Mouse (Mus musculus): ENCODE data around the gene Zfp593. TPM values are rescaled to one million over a fixed set of nuclear protein-coding genes. Genes with fewer than 3 reads are reported as not detected.

The Zfp593 gene
- polyA plus RNA-seq (2017; shearing (Covaris generic)): 10 to 100 TPM; 18.4 to 25.6 TPM

GRCm38 (mm10) chr4:134245148-134245843 lies at the start of gene Zfp593:
Zfp593 (minus strand) TSS chr4:134245592.

GRCm38 (mm10) chr4:134287575-134288025 lies 42.2 kb upstream of the Zfp593 start, which contains the start of gene Pdik1l:
Pdik1l (minus strand) TSS chr4:134287895.

GRCm38 (mm10) chr4:134253722-134254324 lies 8.4 kb upstream of the Zfp593 start, which contains the start of gene Grrp1:
Grrp1 (minus strand) TSS chr4:134254106.

GRCm38 (mm10) chr4:134246719-134247258 lies 1.4 kb upstream of the Zfp593 start, which contains the start of gene Gm30191:
Gm30191 (plus strand) TSS chr4:134246935.

GRCm38 (mm10) chr4:134243516-134244250 lies 1.7 kb downstream of the Zfp593 start, which contains the start of gene E130218I03Rik:
E130218I03Rik (plus strand) TSS chr4:134243662.

GRCm38 (mm10) chr4:134238279-134238651 lies 7.1 kb downstream of the Zfp593 start, which contains the start of gene Cnksr1:
Cnksr1 (minus strand) TSS chr4:134238399.

GRCm38 (mm10) chr4:134227194-134227593 lies 18.2 kb downstream of the Zfp593 start, which contains the start of gene Catsper4:
Catsper4 (minus strand) TSS chr4:134227383.

GRCm38 (mm10) chr4:134202904-134203303 lies 42.5 kb downstream of the Zfp593 start, which contains the start of gene Gm7534:
Gm7534 (minus strand) TSS chr4:134203004.

Other genes with a start within 250 kb of the Zfp593 start
- 10 to 100 TPM; 25.3 to 33.8 TPM for gene Dhdds, start 244.7 kb downstream of the Zfp593 start, polyA plus RNA-seq (2017; shearing (Covaris generic))
- gene Lin28a, start 226.8 kb downstream of the Zfp593 start, polyA plus RNA-seq (2017; shearing (Covaris generic)): not detected
- gene Zfp683, start 191.8 kb downstream of the Zfp593 start, polyA plus RNA-seq (2017; shearing (Covaris generic)): 1 to 10 TPM; 1.4 to 4.9 TPM
- gene Crybg2, start 184.8 kb downstream of the Zfp593 start, polyA plus RNA-seq (2017; shearing (Covaris generic)): 10 to 100 TPM; 17.9 to 18.0 TPM
- 1,000 to 10,000 TPM; 2,589 to 2,801 TPM for gene Cd52, start 150.5 kb downstream of the Zfp593 start, polyA plus RNA-seq (2017; shearing (Covaris generic))
- gene Ubxn11, start 143.0 kb downstream of the Zfp593 start, polyA plus RNA-seq (2017; shearing (Covaris generic)): 10 to 100 TPM; 46.7 to 60.6 TPM
- 1,000 to 10,000 TPM; 1,401 to 1,596 TPM for gene Sh3bgrl3, start 116.8 kb downstream of the Zfp593 start, polyA plus RNA-seq (2017; shearing (Covaris generic))
- 100 to 1,000 TPM in 1 of 2 experiments, 10 to 100 TPM in 1; 70.5 to 104 TPM for gene Cep85, start 58.5 kb downstream of the Zfp593 start, polyA plus RNA-seq (2017; shearing (Covaris generic))
- gene Gm7534, start 42.6 kb downstream of the Zfp593 start, polyA plus RNA-seq (2017; shearing (Covaris generic)): under 1 TPM in 1 of 2 experiments, not detected in 1; 0.32 TPM
- gene Catsper4, start 18.2 kb downstream of the Zfp593 start, polyA plus RNA-seq (2017; shearing (Covaris generic)): not detected
- under 1 TPM in 1 of 2 experiments, not detected in 1; 0.17 TPM for gene Cnksr1, start 7.2 kb downstream of the Zfp593 start, polyA plus RNA-seq (2017; shearing (Covaris generic))
- gene E130218I03Rik, start 1.9 kb downstream of the Zfp593 start, polyA plus RNA-seq (2017; shearing (Covaris generic)): 1 to 10 TPM; 3.2 to 5.7 TPM
- gene Gm30191, start 1.3 kb upstream of the Zfp593 start, polyA plus RNA-seq (2017; shearing (Covaris generic)): not detected
- gene Grrp1, start 8.5 kb upstream of the Zfp593 start, polyA plus RNA-seq (2017; shearing (Covaris generic)): under 1 TPM in 1 of 2 experiments, not detected in 1; 0.22 TPM
- gene Pdik1l, start 42.3 kb upstream of the Zfp593 start, polyA plus RNA-seq (2017; shearing (Covaris generic)): 10 to 100 TPM; 14.0 to 16.6 TPM
- gene Trim63, start 69.5 kb upstream of the Zfp593 start, polyA plus RNA-seq (2017; shearing (Covaris generic)): 1 to 10 TPM in 1 of 2 experiments, not detected in 1; 1.1 TPM
- gene Slc30a2, start 97.6 kb upstream of the Zfp593 start, polyA plus RNA-seq (2017; shearing (Covaris generic)): under 1 TPM in 1 of 2 experiments, not detected in 1; 0.41 TPM
- gene Extl1, start 138.3 kb upstream of the Zfp593 start, polyA plus RNA-seq (2017; shearing (Covaris generic)): 1 to 10 TPM; 1.1 to 1.7 TPM
- 1 to 10 TPM; 1.3 to 2.6 TPM for gene Pafah2, start 150.7 kb upstream of the Zfp593 start, polyA plus RNA-seq (2017; shearing (Covaris generic))
- gene Stmn1, start 222.7 kb upstream of the Zfp593 start, polyA plus RNA-seq (2017; shearing (Covaris generic)): 10 to 100 TPM; 33.1 to 37.7 TPM